Mouse (Mus musculus): ENCODE data around the gene Map1b.

The Map1b gene

GRCm38 (mm10) chr13:99527936-99528335 lies 11.6 kb upstream of the Map1b start:
- DNase-seq, result no peak

GRCm38 (mm10) chr13:99525491-99525890 lies 9.2 kb upstream of the Map1b start:
- DNase-seq, result no peak

GRCm38 (mm10) chr13:99517836-99518235 lies 1.5 kb upstream of the Map1b start:
- no peak for DNase-seq

- DNase-seq, result peak; percentile 12
Measured at GRCm38 (mm10) chr13:99515736-99516447, 448 bp downstream of the Map1b start.

GRCm38 (mm10) chr13:99514917-99515591 lies 1.3 kb downstream of the Map1b start:
- DNase-seq, result peak; percentile 74

GRCm38 (mm10) chr13:99513990-99514389 lies 2.4 kb downstream of the Map1b start:
- no peak for DNase-seq

GRCm38 (mm10) chr13:99513138-99513537 lies 3.2 kb downstream of the Map1b start:
- peak; percentile 53 for DNase-seq

- DNase-seq, result no peak
Measured at GRCm38 (mm10) chr13:99509896-99510295, 6.4 kb downstream of the Map1b start.

GRCm38 (mm10) chr13:99506580-99506962 lies 9.8 kb downstream of the Map1b start:
- no peak for DNase-seq

GRCm38 (mm10) chr13:99505826-99506579 lies 10.3 kb downstream of the Map1b start:
- no peak for DNase-seq

- no peak for DNase-seq
Measured at GRCm38 (mm10) chr13:99503370-99503979, 12.9 kb downstream of the Map1b start.

GRCm38 (mm10) chr13:99502911-99503310 lies 13.4 kb downstream of the Map1b start:
- DNase-seq, result no peak

GRCm38 (mm10) chr13:99502126-99502744 lies 14.1 kb downstream of the Map1b start:
- no peak for DNase-seq

- DNase-seq, result no peak
Measured at GRCm38 (mm10) chr13:99501393-99501792, 14.9 kb downstream of the Map1b start.

- DNase-seq, result no peak
Measured at GRCm38 (mm10) chr13:99500609-99501008, 15.7 kb downstream of the Map1b start.

GRCm38 (mm10) chr13:99499764-99500163 lies 16.6 kb downstream of the Map1b start:
- no peak for DNase-seq

- no peak for DNase-seq
Measured at GRCm38 (mm10) chr13:99496106-99496505, 20.2 kb downstream of the Map1b start.

- DNase-seq, result no peak
Measured at GRCm38 (mm10) chr13:99494416-99494815, 21.9 kb downstream of the Map1b start.

GRCm38 (mm10) chr13:99493304-99493904 lies 22.9 kb downstream of the Map1b start:
- no peak for DNase-seq

GRCm38 (mm10) chr13:99492619-99493303 lies 23.6 kb downstream of the Map1b start:
- no peak for DNase-seq

- DNase-seq, result no peak
Measured at GRCm38 (mm10) chr13:99489998-99490397, 26.3 kb downstream of the Map1b start.

- no peak for DNase-seq
Measured at GRCm38 (mm10) chr13:99489175-99489574, 27.2 kb downstream of the Map1b start.
